Mouse (Mus musculus): Measurements from ENCODE around the gene Dnttip2.

The Dnttip2 gene

GRCm38 (mm10) chr3:122290696-122291095 lies 16.5 kb downstream of the Dnttip2 start:
- no peak for DNase-seq (ENCODE audit: low spot score)

GRCm38 (mm10) chr3:122291828-122292227 lies 17.6 kb downstream of the Dnttip2 start:
- DNase-seq (ENCODE audit: low spot score): no peak

- DNase-seq (ENCODE audit: low spot score): peak; percentile 81
Observed at GRCm38 (mm10) chr3:122292300-122293222, 18.4 kb downstream of the Dnttip2 start.

GRCm38 (mm10) chr3:122293223-122293953 lies 19.2 kb downstream of the Dnttip2 start:
- DNase-seq (ENCODE audit: low spot score): peak; percentile 62

- peak; percentile 92 for DNase-seq (ENCODE audit: low spot score)
Observed at GRCm38 (mm10) chr3:122293954-122294850, 20.0 kb downstream of the Dnttip2 start, which contains the start of gene Bcar3. Bcar3 (plus strand) TSS chr3:122294136.

- DNase-seq (ENCODE audit: low spot score): peak; percentile 56
Observed at GRCm38 (mm10) chr3:122295511-122295910, 21.3 kb downstream of the Dnttip2 start.

GRCm38 (mm10) chr3:122296979-122297378 lies 22.8 kb downstream of the Dnttip2 start:
- DNase-seq (ENCODE audit: low spot score): no peak

- peak; percentile 72 for DNase-seq (ENCODE audit: low spot score)
Observed at GRCm38 (mm10) chr3:122300983-122301919, 27.1 kb downstream of the Dnttip2 start.

GRCm38 (mm10) chr3:122304560-122304959 lies 30.4 kb downstream of the Dnttip2 start:
- DNase-seq (ENCODE audit: low spot score): no peak

- no peak for DNase-seq (ENCODE audit: low spot score)
Observed at GRCm38 (mm10) chr3:122307894-122308671, 33.9 kb downstream of the Dnttip2 start.

- no peak for DNase-seq (ENCODE audit: low spot score)
Observed at GRCm38 (mm10) chr3:122308981-122309380, 34.8 kb downstream of the Dnttip2 start.

GRCm38 (mm10) chr3:122312078-122312477 lies 37.9 kb downstream of the Dnttip2 start:
- peak; percentile 58 for DNase-seq (ENCODE audit: low spot score)

- DNase-seq (ENCODE audit: low spot score): no peak
Observed at GRCm38 (mm10) chr3:122312936-122313629, 38.9 kb downstream of the Dnttip2 start.

GRCm38 (mm10) chr3:122313936-122314335 lies 39.7 kb downstream of the Dnttip2 start:
- no peak for DNase-seq (ENCODE audit: low spot score)

- no peak for DNase-seq (ENCODE audit: low spot score)
Observed at GRCm38 (mm10) chr3:122316621-122317020, 42.4 kb downstream of the Dnttip2 start.

- no peak for DNase-seq (ENCODE audit: low spot score)
Observed at GRCm38 (mm10) chr3:122317339-122317738, 43.2 kb downstream of the Dnttip2 start.

GRCm38 (mm10) chr3:122322226-122322625 lies 48.0 kb downstream of the Dnttip2 start:
- no peak for DNase-seq (ENCODE audit: low spot score)

GRCm38 (mm10) chr3:122323841-122324240 lies 49.7 kb downstream of the Dnttip2 start:
- no peak for DNase-seq (ENCODE audit: low spot score)

GRCm38 (mm10) chr3:122324528-122324927 lies 50.3 kb downstream of the Dnttip2 start:
- no peak for DNase-seq (ENCODE audit: low spot score)
